Mouse (Mus musculus) urinary bladder, postnatal 25 days (tissue): ENCODE measurements around the gene Vmn1r39.
A peak's percentile ranks its signal among the peaks of the same experiment; 100 is the strongest.
"Not testable (repeated sequence)": the region's sequence is repeated elsewhere in the genome, so short reads cannot be mapped to it uniquely, and the experiment has no call there.

Experiments used
- DNase-seq: peaks from one replicate; pipeline ENCODE4 v3.0.0; 2022; ENCODE audit warnings: low spot score

The Vmn1r39 gene

DNA sequence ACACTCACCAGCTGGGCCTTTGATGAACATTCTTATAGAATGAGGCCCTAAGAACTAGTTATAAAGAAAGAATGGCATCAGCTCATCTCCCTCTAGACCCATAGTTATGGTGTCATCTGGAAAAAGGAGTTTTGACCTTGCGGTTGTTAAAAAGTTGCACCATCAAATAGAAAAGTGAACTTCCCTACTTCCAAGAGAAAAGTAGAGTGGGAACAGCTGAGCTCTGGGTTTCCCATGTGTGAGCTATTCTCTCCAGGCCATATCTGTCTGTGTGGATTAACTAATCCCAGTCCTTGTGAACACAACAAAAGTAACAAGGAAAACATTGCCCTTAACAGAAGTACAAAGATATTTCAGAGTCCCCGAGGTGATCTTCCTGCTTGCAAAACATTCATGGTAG lies at the start of gene Vmn1r39:
TSS of gene Vmn1r39 (minus strand) at position 101 of the 400 bp plus-strand sequence.
- no peak for DNase-seq

DNA sequence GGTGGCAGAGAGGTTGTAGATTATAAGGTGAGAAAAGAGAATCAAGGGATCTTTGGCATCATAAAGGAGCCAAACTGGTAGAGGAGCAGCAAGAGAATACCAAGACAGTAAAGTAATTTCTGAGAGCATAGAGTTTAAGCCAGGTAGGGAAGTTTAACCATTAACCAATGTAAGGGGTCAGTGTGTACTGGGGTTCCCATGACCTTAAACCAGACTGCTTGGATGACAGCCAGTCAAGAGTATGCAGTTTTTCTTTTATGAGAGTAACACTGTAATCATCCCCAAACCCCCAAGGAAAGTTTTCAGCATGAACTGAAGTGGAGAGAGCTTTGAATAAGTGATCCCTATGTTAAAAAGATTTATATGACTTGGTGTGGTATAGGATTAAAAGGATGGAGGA lies 49.0 kb upstream of the Vmn1r39 start:
- no peak for DNase-seq

- no peak for DNase-seq
Observed at GRCm38 (mm10) chr6:66858356-66858755, 47.9 kb upstream of the Vmn1r39 start.

GRCm38 (mm10) chr6:66856236-66856635 lies 45.8 kb upstream of the Vmn1r39 start:
- no peak for DNase-seq

- no peak for DNase-seq
Observed at GRCm38 (mm10) chr6:66848936-66849335, 38.5 kb upstream of the Vmn1r39 start.

DNA sequence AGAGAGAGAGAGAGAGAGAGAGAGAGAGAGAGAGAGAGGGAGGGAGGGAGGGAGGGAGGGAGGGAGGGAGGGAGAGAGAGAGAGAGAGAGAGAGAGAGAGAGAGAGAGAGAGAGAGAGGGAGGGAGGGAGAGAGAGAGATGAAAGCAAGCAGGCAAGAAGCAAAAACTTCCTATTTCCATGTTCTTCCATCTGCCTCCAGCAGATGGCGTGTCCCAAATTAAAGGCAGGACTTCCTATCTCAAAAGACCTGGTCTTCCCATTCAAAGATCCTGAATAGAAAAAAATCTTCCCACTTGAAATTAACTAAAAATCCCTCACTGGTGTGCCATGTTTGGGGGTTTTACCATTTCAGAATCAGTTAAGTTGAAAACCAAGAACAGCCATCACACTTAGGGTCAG lies 30.2 kb upstream of the Vmn1r39 start:
- peak; percentile 25 for DNase-seq

DNA sequence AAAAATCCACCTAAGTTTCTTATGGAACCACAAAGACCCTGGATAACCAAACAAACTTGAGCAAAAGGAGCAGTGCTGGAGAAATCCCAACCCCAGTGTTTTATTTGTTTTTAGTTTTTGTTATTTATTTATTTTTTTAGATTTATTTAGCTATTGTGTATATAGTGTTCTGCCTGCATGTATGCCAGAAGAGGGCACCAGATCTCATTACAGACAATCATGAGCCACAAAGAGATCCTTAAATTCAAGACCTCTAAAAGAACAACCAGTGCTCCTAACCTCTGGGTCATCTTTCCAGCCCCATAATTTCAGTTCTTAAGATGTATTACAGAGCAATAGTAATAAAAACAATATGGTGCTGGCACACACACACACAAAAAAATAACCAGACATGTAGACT lies 26.5 kb upstream of the Vmn1r39 start:
- DNase-seq, result no peak

DNA sequence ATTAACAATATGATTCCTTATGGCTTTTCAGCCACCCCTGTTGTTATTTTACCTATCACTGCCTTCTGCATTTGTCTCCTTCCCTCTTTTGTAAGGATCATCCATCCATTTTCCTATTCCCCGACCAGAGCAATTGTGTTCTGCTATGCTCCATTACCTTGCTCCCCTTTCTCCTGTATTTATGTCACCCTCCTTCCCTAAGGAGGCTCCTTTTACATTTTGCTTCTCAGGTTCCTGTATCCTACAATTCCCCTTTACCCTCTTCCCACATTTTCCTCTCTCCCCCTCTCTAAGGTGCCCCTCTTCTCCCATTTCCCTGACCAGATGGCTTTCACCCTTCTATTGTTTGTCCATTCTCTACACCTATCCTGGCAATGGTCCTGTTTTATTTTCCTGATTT lies 4.1 kb downstream of the Vmn1r39 start:
- no peak for DNase-seq

DNA sequence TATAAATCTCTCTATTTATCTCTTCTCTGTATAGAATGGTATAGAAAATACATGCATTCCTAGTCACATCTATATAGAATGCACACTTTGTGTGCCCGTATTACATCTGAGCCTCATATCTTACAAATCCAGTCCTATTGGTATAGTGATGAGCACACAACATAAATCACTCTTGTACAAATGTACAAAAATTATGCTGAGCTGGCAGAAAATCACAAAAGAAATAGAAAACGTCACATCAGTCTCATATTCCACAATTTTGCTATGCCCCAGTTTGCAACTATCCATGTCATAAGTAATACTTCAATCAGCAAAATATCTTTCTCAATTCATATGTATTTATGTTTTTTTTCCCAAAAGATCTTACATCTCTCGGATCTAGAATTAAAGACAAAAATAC lies 4.7 kb downstream of the Vmn1r39 start:
- no peak for DNase-seq

GRCm38 (mm10) chr6:66782527-66782926 lies 27.9 kb downstream of the Vmn1r39 start, which contains the start of gene Vmn1r38:
Gene Vmn1r38 (minus strand): TSS chr6:66782627.
- DNase-seq, result not testable (repeated sequence)
